Mouse (Mus musculus) hindbrain, embryonic 15.5 days (tissue): ENCODE data around the gene Ddx20. TPM values are rescaled to one million over a fixed set of nuclear protein-coding genes. Genes with fewer than 3 reads are reported as not detected.
"Not testable (repeated sequence)": the region's sequence is repeated elsewhere in the genome, so short reads cannot be mapped to it uniquely, and the experiment has no call there.

Source experiments
- ATAC-seq: fragments of 200-750 bp; cut with Nextera tagmentation; 2 replicates; pipeline ENCODE4 v1.8.0; 2017; ENCODE audit warnings: low read depth, moderate number of reproducible peaks, moderate TSS enrichment; ENCODE audit not compliant: low FRiP score
- H3K27ac ChIP-seq: fragments of 300-500 bp; sonication (generic); replicated peaks from 2 replicates; pipeline ENCODE4 v1.5.1; 2015; ENCODE audit warnings: mild to moderate bottlenecking, inconsistent platforms
- H3K27me3 ChIP-seq: fragments of 300-500 bp; sonication (generic); 2 replicates; pipeline ENCODE4 v1.6.1; 2015; ENCODE audit warnings: control low read depth, inconsistent platforms
- H3K36me3 ChIP-seq: fragments of 300-500 bp; sonication (generic); 2 replicates; pipeline ENCODE4 v1.6.1; 2015; ENCODE audit warnings: control low read depth, inconsistent platforms
- H3K4me1 ChIP-seq: fragments of 300-500 bp; sonication (generic); replicated peaks from 2 replicates; pipeline ENCODE4 v1.6.1; 2015; ENCODE audit warnings: control low read depth, inconsistent platforms
- H3K4me2 ChIP-seq: fragments of 300-500 bp; sonication (generic); 2 replicates; pipeline ENCODE4 v1.6.1; 2015; ENCODE audit warnings: moderate library complexity, mild to moderate bottlenecking, inconsistent platforms
- H3K4me3 ChIP-seq: fragments of 300-500 bp; sonication (generic); 2 replicates; pipeline ENCODE4 v1.5.1; 2015; ENCODE audit warnings: mild to moderate bottlenecking, inconsistent platforms
- H3K9ac ChIP-seq: fragments of 300-500 bp; sonication (generic); 2 replicates; pipeline ENCODE4 v1.6.1; 2015; ENCODE audit warnings: inconsistent platforms
- H3K9me3 ChIP-seq: fragments of 300-500 bp; sonication (generic); 2 replicates; pipeline ENCODE4 v1.6.1; 2016; ENCODE audit warnings: control low read depth, inconsistent platforms
- WGBS: fragments of 180-500 bp; shearing (Covaris S2); methylation state at CpG from one replicate; pipeline ENCODE4 v1.1.7; 2015; 5-methylcytosine and 5-hydroxymethylcytosine counted together
- polyA plus RNA-seq: library from polyadenylated mRNA; unstranded; fragments of >200 nt; fragmentation: Nextera tagmentation; extraction: Ambion mirVana; gene quantifications from 2 replicates; pipeline ENCODE4 v1.2.1, GENCODE M21; 2015

The Ddx20 gene
- polyA plus RNA-seq, 1 experiment from 2014 or later, result 23.8 TPM

- 2% methylated on average over 38 of the region's 43 CpGs for WGBS
- Histone ChIP-seq H3K27me3 (peaks cover 15% of the 10 kb centered on the region; the same call in 1 of the 2 replicates), H3K4me1 (peaks cover 22% of the 10 kb centered on the region), H3K4me2 (peak within 1 kb of the TSS; percentile 99), H3K9ac (peak within 1 kb of the TSS; percentile 53), H3K9me3 (no peaks in the 10 kb centered on the region), H3K36me3 (no peaks in the 10 kb centered on the region), H3K27ac (peak within 1 kb of the TSS; percentile 69), H3K4me3 (peak within 1 kb of the TSS; percentile 52)
- peak; percentile 95 for ATAC-seq
These were observed 16.9 kb upstream of the Ddx20 start, which contains the start of gene Inka2 for GRCm38 (mm10) chr3:105704031-105705008. Inka2 (plus strand) TSS chr3:105704599.

- WGBS, result 55% methylated on average over 6 of the region's 6 CpGs
- peak overlapping the region; percentile 99; the same call in 1 of the 2 replicates for H3K4me2 ChIP-seq
- H3K27ac ChIP-seq, result peak overlapping the region; percentile 36; the same call in 1 of the 2 replicates
These were observed 16.2 kb upstream of the Ddx20 start for GRCm38 (mm10) chr3:105703571-105703970.

GRCm38 (mm10) chr3:105701399-105701798 is 14.0 kb upstream of the Ddx20 start:
- H3K27ac ChIP-seq, result no peak overlapping the region
- peaks cover 30% of the 10 kb centered on the region for H3K4me1 ChIP-seq
- WGBS, result 67% methylated on average over 5 of the region's 5 CpGs

More at GRCm38 (mm10) chr3:105703571-105703970, 16.2 kb upstream of the Ddx20 start:
- Histone ChIP-seq H3K36me3 (no peaks in the 10 kb centered on the region), H3K9ac (no peak overlapping the region), H3K4me1 (peaks cover 22% of the 10 kb centered on the region), H3K9me3 (no peaks in the 10 kb centered on the region), H3K27me3 (peaks cover 15% of the 10 kb centered on the region; the same call in 1 of the 2 replicates), H3K4me3 (no peak overlapping the region)
- ATAC-seq, result no peak

GRCm38 (mm10) chr3:105700786-105701185 is 13.4 kb upstream of the Ddx20 start:
- H3K27ac ChIP-seq, ATAC-seq, H3K9me3 ChIP-seq, H3K4me3 ChIP-seq, H3K9ac ChIP-seq, H3K36me3 ChIP-seq, H3K4me2 ChIP-seq: not testable (repeated sequence)
- peaks cover 34% of the 10 kb centered on the region for H3K4me1 ChIP-seq
- 48% methylated on average over 1 of the region's 1 CpGs for WGBS
- peaks cover 12% of the 10 kb centered on the region; the same call in 1 of the 2 replicates for H3K27me3 ChIP-seq

More at GRCm38 (mm10) chr3:105701399-105701798, 14.0 kb upstream of the Ddx20 start:
- ATAC-seq, result no peak
- H3K36me3 ChIP-seq, result no peaks in the 10 kb centered on the region
- H3K4me2 ChIP-seq, result no peak overlapping the region
- H3K9ac ChIP-seq, result no peak overlapping the region
- H3K9me3 ChIP-seq, result no peaks in the 10 kb centered on the region
- peaks cover 15% of the 10 kb centered on the region; the same call in 1 of the 2 replicates for H3K27me3 ChIP-seq
- H3K4me3 ChIP-seq, result no peak overlapping the region

GRCm38 (mm10) chr3:105699241-105699933 is 12.0 kb upstream of the Ddx20 start:
- Histone ChIP-seq H3K27me3 (peaks cover 10% of the 10 kb centered on the region; the same call in 1 of the 2 replicates), H3K36me3 (no peaks in the 10 kb centered on the region), H3K4me1 (peaks cover 30% of the 10 kb centered on the region), H3K9ac (no peak overlapping the region), H3K4me2 (no peak overlapping the region), H3K27ac (no peak overlapping the region), H3K9me3 (no peaks in the 10 kb centered on the region), H3K4me3 (no peak overlapping the region)
- WGBS, result 75% methylated on average over 3 of the region's 3 CpGs
- ATAC-seq, result no peak

- Histone ChIP-seq H3K9ac (no peak overlapping the region), H3K4me2 (no peak overlapping the region), H3K4me1 (peaks cover 26% of the 10 kb centered on the region), H3K27ac (no peak overlapping the region), H3K36me3 (no peaks in the 10 kb centered on the region), H3K4me3 (no peak overlapping the region), H3K9me3 (no peaks in the 10 kb centered on the region), H3K27me3 (peaks cover 10% of the 10 kb centered on the region; the same call in 1 of the 2 replicates)
- no peak for ATAC-seq
- 87% methylated on average over 1 of the region's 1 CpGs for WGBS
These were observed 10.9 kb upstream of the Ddx20 start for GRCm38 (mm10) chr3:105698311-105698710.

- Histone ChIP-seq H3K4me1 (peaks cover 26% of the 10 kb centered on the region), H3K36me3 (no peaks in the 10 kb centered on the region), H3K4me3 (no peak overlapping the region), H3K4me2 (no peak overlapping the region), H3K9me3 (no peaks in the 10 kb centered on the region), H3K27ac (no peak overlapping the region), H3K9ac (no peak overlapping the region), H3K27me3 (peaks cover 11% of the 10 kb centered on the region; the same call in 1 of the 2 replicates)
- 52% methylated on average over 5 of the region's 5 CpGs for WGBS
- peak; percentile 49; the same call in 1 of the 2 replicates for ATAC-seq
These were observed 9.7 kb upstream of the Ddx20 start for GRCm38 (mm10) chr3:105697148-105697441.

- Histone ChIP-seq H3K4me2 (peak overlapping the region; percentile 15; the same call in 1 of the 2 replicates), H3K36me3 (no peaks in the 10 kb centered on the region), H3K4me3 (no peak overlapping the region), H3K27ac (peak overlapping the region; percentile 65; the same call in 1 of the 2 replicates), H3K27me3 (peaks cover 7% of the 10 kb centered on the region; the same call in 1 of the 2 replicates), H3K4me1 (peaks cover 26% of the 10 kb centered on the region), H3K9ac (no peak overlapping the region), H3K9me3 (no peaks in the 10 kb centered on the region)
- WGBS, result 48% methylated on average over 17 of the region's 17 CpGs
- peak; percentile 46; the same call in 1 of the 2 replicates for ATAC-seq
These were observed 9.2 kb upstream of the Ddx20 start for GRCm38 (mm10) chr3:105696387-105697147.

- Histone ChIP-seq H3K27ac (peak overlapping the region; percentile 65), H3K27me3 (peaks cover 5% of the 10 kb centered on the region; the same call in 1 of the 2 replicates), H3K9ac (0 out of 2 replicates have a peak overlapping the region, but pooled peaks have one; percentile 8), H3K4me3 (no peak overlapping the region), H3K4me1 (peaks cover 26% of the 10 kb centered on the region), H3K9me3 (no peaks in the 10 kb centered on the region), H3K36me3 (no peaks in the 10 kb centered on the region), H3K4me2 (peak overlapping the region; percentile 15)
- 27% methylated on average over 20 of the region's 20 CpGs for WGBS
- ATAC-seq, result peak; percentile 39; the same call in 1 of the 2 replicates
These were observed 8.4 kb upstream of the Ddx20 start for GRCm38 (mm10) chr3:105695476-105696386.

GRCm38 (mm10) chr3:105693327-105694080 is 6.1 kb upstream of the Ddx20 start:
- Histone ChIP-seq H3K27ac (no peak overlapping the region), H3K4me1 (peaks cover 26% of the 10 kb centered on the region), H3K36me3 (no peaks in the 10 kb centered on the region), H3K9ac (no peak overlapping the region), H3K27me3 (peaks cover 5% of the 10 kb centered on the region; the same call in 1 of the 2 replicates), H3K4me3 (no peak overlapping the region), H3K9me3 (no peaks in the 10 kb centered on the region), H3K4me2 (no peak overlapping the region)
- ATAC-seq, result no peak
- 79% methylated on average over 14 of the region's 14 CpGs for WGBS
